Mouse (Mus musculus) kidney, postnatal 4 days (tissue): Measurements from ENCODE around the gene Rps6kl1.

Source experiments
- DNase-seq, 2 experiments: peaks; one replicate each; pipeline ENCODE4 v3.0.0; 2021; ENCODE audit warnings: mixed read lengths in 2 of 2

Gene Rps6kl1

DNA sequence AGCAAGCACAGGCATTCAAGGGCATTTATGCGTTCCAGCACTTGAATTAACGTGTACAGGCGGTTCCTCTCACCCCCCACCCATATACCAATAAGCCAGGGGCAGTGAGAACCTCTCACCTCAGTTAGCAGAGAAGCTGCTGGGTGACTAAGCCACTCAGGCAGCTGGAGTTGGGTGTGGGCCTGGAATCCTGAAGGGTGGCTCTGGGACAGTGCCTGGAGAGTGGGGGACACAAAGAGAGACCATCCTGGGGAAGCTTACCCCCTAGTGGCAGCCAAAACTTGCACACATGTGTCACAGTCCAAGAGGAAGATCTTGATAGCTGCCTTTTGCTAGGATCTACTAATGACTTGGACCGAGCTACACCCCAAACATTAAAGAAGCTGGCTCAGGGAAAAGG is 14.4 kb downstream of the Rps6kl1 start:
- no peak for DNase-seq

- DNase-seq, result peak in 1 of 2 experiments; percentile 34
Observed at GRCm38 (mm10) chr12:85135513-85136470, 15.3 kb downstream of the Rps6kl1 start.

DNA sequence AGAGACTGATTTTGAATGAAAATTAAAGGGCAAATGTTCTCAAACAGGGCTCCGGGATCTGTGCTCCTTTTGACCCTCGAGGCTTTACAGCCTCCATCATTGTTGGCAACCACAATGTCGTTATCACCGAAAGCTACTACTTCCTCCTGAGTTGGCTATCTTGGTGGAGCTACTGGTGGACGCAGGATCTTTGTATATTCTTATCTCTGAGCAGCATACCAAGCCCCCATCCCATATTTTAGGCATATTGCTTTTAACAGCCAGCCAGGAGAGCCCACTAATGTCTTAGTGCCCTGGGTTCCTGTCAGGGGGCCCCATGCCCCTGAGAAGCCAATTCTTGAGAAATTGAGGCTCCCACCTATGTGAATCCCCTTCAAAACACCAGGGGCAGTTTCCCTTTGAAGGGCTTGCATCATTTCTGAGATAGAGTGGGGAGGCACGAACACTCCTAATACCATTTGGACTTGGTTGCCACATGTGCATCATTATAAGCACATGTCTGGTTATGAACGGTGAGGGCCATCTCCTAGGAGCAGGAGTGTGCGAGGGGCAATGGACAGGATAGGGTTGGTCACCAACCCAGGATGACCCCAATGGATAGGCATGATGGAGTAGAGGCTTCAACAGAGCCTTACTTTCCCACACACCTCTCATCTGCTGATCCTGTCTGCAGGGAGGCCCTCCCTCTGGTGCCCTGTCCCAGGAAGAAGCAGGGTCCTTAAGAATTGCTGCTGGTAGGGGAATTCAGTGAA is 16.8 kb downstream of the Rps6kl1 start:
- DNase-seq, result no peak

DNA sequence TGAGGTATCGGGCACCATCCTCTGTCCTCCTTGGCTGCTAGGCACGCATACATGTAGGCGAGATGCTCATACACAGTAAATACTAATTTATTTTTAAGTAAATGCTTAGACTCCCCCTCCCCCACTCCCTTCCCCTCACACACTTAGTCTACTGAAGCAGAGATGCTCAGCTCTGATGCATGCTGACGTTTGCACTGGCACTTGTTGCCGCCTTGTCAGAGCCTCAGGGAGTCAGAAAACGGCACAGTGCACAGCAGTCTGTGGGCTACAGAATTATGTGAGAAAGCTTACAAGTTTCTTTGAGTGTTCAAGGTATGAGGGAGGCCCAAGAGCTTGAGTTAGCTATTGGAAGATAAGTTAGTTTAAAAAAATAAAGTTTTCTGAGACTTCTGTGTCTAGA is 19.7 kb downstream of the Rps6kl1 start:
- no peak for DNase-seq

GRCm38 (mm10) chr12:85129426-85129978 is 21.6 kb downstream of the Rps6kl1 start:
- no peak for DNase-seq

DNA sequence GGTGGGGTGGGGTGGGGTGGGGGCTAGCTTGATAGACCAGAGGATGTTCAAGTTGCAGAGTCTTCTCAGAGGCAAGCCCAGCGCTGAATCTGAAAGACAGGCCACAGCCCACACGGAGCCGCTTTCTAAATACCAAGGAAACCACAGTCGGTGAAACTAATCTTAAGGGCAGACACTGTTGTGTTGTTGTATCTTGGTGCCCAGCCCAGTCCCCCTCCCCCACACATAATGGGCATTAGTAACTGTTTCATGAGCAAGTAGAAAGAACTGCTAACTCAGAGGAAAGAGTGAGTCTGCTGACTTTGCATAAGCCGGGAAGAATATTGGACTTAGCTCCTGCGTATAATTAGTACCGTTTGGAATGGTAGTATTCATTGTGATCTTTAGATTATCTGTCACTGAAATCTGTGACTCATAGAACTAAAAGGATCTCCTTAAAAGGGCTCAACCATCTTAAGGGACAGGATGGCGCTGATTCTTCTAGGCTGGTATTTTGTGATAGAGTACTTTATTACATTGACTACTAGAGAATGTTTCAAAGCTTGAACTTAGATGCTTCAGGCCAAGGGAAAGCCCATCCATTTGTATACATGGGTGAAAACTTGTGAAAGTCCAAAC is 24.0 kb downstream of the Rps6kl1 start:
- no peak for DNase-seq

DNA sequence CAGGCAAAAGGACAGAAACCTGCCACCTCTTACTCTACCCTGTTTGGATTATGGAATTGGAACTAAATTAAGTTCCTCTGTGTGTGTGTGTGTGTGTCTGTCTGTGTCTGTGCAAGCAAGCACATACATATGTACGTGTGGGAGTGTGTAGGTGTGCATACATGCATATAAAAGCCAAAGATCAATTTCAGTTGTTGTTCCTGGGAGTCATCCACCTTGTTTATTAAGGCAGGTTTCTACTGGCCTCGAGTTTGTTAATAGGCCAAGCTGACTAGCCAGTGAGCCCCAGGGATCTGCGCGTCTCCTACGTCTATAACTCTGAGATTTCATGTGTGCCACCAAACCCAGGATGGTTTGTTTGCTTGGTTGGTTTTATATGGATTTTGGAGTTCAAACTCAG is 26.3 kb downstream of the Rps6kl1 start:
- DNase-seq, result no peak

- no peak for DNase-seq
Observed at GRCm38 (mm10) chr12:85123645-85124044, 27.4 kb downstream of the Rps6kl1 start.

DNA sequence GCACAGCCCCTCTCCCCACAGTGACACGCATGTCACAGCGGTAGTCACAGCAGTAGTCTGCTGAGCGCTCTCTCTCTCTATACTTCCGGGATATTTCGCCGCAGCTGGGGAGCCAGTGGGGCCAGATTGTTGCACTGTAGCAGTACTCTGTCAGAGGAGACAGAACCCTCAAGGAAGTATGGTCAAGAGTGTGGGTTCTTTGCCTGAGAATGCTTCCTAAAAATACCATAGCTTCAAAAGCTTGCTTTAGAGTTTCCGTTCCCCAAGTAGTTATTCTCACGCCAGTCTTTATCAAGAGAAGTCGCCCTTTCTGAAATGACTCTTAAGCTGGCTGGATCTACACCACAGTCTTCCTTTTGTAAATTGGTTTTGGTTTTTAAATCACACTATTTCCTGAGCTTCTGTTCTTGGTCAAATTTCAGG is 27.9 kb downstream of the Rps6kl1 start:
- no peak for DNase-seq

DNA sequence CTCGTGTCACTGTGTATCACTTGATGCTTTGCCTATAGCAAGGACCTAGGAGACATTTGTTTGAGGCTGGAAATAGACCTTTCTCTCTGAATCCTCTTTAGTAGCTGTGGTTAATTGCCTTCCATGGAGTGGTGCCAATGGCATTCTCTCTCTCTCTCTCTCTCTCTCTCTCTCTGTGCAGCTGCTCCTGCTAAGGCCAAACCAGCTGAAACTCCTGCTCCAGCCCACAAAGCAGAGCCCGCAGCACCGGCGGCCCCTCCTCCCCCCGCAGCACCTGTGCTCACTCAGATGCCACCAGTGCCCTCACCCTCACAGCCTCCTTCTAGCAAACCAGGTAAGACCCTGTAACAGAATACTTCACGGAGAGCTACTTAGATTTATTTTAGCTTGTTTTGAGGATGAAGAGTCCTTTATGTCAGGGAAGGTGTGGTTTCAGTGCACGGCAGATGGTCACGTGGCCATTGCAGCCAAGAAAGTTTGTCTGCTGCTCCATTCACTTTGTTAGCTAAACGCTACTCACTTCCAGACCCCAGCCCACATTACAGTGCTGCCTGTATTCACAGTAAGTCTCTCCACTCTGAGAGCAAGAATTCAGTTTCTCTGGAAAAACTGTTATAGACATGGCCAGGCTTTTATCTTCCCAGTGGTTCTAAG is 29.1 kb downstream of the Rps6kl1 start:
- DNase-seq, result no peak

- no peak for DNase-seq
Observed at GRCm38 (mm10) chr12:85115678-85116077, 35.4 kb downstream of the Rps6kl1 start.

DNA sequence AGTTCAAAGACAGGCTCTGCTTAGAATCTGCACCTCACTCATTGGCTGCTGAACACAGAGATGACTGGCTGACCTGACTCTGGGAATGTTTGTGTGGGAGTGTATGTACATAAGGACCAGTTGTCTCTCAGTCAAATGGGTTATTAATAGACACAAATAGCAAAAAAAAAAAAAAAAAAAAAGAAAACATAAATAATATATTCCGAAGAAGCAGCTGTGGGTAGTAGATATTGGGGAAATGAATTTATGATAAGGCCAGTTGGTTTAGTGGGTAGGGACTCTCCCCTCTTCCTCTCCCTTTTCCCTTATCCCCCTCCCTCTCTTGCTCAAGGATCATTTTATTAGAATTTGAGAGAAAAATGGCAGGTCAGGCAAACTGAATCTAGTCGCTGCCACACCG is 37.1 kb downstream of the Rps6kl1 start:
- no peak for DNase-seq

DNA sequence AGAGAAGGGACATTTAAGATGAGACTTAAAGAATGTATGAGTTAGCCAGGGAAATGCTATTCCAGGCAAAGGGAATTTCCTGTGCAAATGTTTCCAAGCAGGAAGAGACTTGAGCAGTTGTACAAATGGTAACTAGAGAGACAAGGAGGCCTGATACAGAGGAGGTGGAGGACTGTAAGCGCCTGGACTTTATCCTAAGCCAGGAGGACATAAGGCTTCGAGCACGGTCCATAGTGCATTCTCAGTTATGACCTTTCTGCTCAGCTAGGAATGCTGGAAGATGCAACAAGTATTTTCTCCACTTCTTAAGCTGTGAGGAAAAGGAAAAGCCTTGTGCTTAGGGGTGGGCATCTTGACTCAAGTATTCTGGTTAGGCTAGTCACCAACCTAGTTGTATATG is 37.7 kb downstream of the Rps6kl1 start:
- DNase-seq, result no peak

DNA sequence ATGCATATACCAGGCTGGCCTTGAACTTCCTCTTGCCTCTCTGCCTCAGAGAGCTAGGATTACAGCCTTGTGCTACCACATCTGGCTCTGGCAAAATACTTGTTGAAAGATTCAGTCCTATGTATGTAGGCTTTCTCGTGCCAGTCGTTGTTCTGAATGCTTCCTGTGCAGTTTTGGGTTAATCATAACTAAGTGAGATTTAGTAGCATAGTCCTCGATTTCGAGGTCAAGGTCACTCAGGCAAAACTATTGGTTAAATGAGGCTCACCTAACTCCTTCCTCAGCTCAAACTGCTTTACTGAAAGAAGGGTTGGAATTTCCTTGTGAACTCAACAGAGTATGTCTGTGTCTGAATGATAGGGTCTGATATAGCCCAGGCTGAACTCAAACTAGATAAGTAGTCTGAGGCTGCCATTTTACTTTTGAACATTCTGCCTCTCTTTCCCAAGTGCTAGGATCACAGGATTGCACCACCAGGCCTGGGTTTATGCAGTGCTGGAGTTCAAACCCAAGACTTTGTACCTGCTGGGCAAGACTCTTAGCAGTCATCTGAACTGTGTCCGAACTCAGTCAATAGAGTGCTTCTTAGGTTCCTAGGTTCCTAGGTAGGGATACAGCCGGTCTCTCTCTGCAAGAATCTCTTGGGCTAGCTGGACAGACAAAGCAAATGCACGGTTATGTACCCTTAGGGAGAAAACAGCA is 38.4 kb downstream of the Rps6kl1 start:
- DNase-seq, result no peak

- peak; percentile 92 to 95 for DNase-seq
Observed at GRCm38 (mm10) chr12:85110698-85111592, 40.1 kb downstream of the Rps6kl1 start, which contains the start of the genes Prox2 and Dlst. Prox2 (minus strand) TSS chr12:85110759. Dlst (plus strand) TSS chr12:85110833.

DNA sequence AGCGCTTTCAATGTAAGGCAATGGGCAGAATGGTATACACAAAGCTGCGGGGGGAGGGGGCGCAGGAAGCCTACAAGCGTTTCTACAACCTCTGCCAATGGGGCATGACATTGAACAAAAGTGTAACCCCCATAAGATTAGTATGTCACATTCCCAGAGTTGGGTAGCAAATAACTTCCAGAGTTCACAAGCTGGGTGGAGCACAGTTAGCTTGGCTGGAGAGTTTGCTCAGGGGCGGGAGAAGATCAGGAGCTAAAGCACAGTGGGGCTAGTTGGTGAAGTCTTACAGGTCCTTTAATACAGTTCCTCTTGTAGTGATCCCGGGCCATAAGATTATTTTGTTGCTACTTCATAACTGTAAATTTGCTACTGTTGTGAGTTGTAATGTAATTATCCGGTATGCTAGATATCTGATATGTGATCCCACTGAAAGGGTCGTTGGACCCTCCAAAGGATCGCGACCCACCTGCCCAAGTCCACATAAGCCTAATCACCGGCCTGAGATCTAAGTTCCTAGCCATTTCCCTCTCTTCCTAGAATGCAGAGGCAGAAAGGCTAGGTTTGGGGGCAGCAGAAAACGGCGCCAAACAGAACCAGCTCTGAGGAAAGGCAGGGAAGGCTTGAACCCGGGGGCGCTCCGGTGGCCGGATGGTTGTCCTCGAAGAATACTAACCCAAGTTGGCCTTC is 40.9 kb downstream of the Rps6kl1 start:
- DNase-seq, result peak; percentile 28 to 35

- no peak for DNase-seq
Observed at GRCm38 (mm10) chr12:85109426-85109825, 41.6 kb downstream of the Rps6kl1 start.

DNA sequence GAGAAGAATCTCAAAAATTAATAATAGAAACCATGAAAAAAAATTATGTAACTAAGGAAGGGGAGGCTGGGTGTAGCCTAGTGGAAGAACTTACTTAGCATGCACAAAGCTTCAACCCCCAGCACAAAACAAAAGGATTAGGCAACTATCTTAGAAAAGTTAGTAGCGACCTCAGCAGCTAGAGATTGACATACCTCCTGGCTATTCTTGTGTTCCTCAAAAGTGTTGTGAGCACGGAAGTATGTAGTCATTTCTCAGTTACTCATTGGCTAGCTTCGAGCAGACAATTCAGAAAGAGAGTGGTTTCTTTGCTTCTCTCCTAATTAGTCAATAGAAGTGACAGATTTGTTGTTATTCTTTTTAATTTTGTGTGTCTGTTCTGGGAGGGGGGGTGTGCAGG is 42.4 kb downstream of the Rps6kl1 start:
- DNase-seq, result no peak

DNA sequence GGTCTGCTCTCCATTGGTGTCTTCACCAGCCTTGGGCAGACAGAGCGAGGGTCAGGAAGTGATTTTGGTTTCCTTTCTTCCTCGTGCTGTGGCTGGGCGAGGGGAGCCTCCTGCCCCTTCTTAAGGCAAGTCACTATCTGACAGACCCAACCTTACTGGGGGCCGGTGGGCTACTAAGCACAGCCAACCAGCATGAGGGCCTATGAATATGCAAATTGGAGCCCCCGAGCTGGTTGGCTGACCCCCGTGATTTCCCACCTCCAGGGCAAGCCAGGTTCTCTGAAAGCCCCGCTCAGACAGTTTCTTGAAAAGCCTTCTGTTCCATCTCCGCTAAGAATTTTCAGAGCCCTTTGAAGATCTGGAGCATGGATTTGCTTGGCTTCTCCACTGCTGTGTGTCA is 44.8 kb downstream of the Rps6kl1 start:
- DNase-seq, result no peak

DNA sequence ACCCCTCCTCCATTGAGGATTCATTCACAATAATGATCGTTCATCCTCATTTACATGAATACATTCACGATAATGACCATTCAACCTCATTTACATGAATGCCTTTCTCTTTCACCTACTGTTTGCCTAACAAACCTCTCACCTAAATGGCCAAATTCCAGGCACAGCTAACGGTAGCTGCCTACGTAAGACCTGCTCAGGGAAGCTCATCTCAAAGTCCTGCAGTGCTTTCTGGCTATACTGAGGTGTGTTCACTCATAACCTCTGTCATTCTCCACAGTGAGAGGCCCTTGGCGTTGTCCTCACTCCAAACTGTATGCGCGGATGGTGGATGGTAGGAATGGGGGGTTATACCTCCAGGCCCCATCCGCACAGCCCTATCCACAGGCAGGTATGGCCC is 46.3 kb downstream of the Rps6kl1 start:
- DNase-seq, result no peak
